Mouse (Mus musculus): Measurements from ENCODE around the gene D430019H16Rik.

The D430019H16Rik gene

GRCm38 (mm10) chr12:105539649-105540048 is 86.0 kb downstream of the D430019H16Rik start:
- DNase-seq, result no peak

- no peak for DNase-seq
Measured at GRCm38 (mm10) chr12:105541590-105542402, 88.1 kb downstream of the D430019H16Rik start.

- no peak for DNase-seq
Measured at GRCm38 (mm10) chr12:105542513-105542912, 88.9 kb downstream of the D430019H16Rik start.

Data from cerebellum, postnatal 25 days (tissue).